In the genomic region with DNA sequence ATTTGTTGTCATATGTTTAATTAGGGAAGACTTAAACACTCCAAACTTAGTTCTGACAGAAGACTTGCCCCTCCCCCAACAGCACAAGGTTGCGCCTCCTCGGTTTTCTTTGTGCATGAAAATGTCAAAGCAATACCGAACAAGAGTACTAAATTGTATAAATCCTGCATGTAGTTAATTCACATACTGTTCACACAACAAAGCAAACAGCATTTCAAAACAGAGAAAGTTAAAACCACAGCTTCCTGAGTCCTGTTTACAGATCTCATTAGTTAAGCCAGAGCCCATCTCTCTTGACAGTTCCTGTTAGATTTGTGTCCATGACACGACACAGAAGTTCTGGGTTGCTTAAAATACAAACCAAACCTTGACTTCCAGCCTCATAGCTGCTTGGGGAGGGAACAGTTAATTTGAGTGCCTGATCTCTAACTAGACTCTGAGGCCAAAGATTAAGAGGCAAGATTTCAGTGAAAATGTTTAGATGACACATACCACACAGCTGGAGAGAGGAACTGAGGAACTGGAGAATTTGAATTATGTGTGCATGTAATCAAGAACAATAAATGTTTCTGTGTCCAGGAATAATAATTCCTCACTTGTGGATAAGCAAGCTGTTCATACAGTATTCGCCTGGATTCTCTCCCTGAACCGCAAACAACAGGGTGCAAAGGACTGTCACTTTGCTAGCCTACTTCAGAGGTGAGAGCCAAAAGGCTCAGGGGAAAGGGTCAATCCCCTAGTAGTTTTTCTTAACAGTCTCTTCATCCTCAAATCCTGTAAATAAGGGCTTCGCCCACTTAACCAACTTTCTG, we compare ENCODE assay signal across 9 mouse cellular contexts.
DNase-seq lines count a peak whose midpoint lies in the region; ATAC-seq and TF ChIP-seq lines count a peak whose summit lies in the region.
"Had no signal": no experiment of that assay in that cellular context is flagged by ENCODE, and none has a peak within 500 bp of the region (broad histone marks: within the 10 kb centered on the region; RNA-seq: fewer than 3 reads in every experiment).

No protein-coding gene starts in this region.

- H3K36me3 ChIP-seq in kidney, adult 2 months (ENCODE audit: control insufficient read depth, insufficient read depth, low read length): no peaks in the 10 kb centered on the region
- no peaks in the 10 kb centered on the region for H3K36me3 ChIP-seq in embryonic facial prominence, embryonic 14.5 days (ENCODE audit: control insufficient read depth, insufficient read depth, low read length)
- H3K36me3 ChIP-seq in midbrain, postnatal 0 days (ENCODE audit: insufficient read depth, low read length): no peaks in the 10 kb centered on the region
- H3K36me3 ChIP-seq in midbrain, embryonic 14.5 days (ENCODE audit: control insufficient read depth, insufficient read depth, low read length): no peaks in the 10 kb centered on the region

- TF ChIP-seq CTCF in kidney, adult 2 months (conservative IDR thresholded peaks at IDR 0.05; ENCODE audit: insufficient read depth, insufficient read length, low read depth, low read length): no peak
- no peak for TF ChIP-seq CTCF in midbrain, postnatal 0 days (IDR thresholded peaks at IDR 0.05)

- no peak for TF ChIP-seq POLR2A in kidney, adult 2 months (IDR thresholded peaks at IDR 0.05; ENCODE audit: low read depth, low read length)

- H3K27ac ChIP-seq in kidney, adult 2 months (ENCODE audit: insufficient read depth, low read depth, low read length): 0 out of 2 replicates have a peak overlapping the region, but pooled peaks have one; percentile 9
- peak overlapping the region; percentile 58 for H3K27ac ChIP-seq in embryonic facial prominence, embryonic 14.5 days (replicated peaks; ENCODE audit: low read depth, low read length)
- H3K27ac ChIP-seq in midbrain, postnatal 0 days (ENCODE audit: low read depth, low read length): no peak overlapping the region
- H3K27ac ChIP-seq in midbrain, embryonic 14.5 days (replicated peaks; ENCODE audit: low read depth, low read length): no peak overlapping the region

- peaks cover 12% of the 10 kb centered on the region for H3K4me1 ChIP-seq in kidney, adult 2 months (ENCODE audit: control insufficient read depth, insufficient read depth, low read length)
- peaks cover 16% of the 10 kb centered on the region for H3K4me1 ChIP-seq in embryonic facial prominence, embryonic 14.5 days (ENCODE audit: control insufficient read depth, insufficient read depth, low read length)
- no peaks in the 10 kb centered on the region for H3K4me1 ChIP-seq in midbrain, postnatal 0 days (ENCODE audit: insufficient read depth, low read length)
- no peaks in the 10 kb centered on the region for H3K4me1 ChIP-seq in midbrain, embryonic 14.5 days (ENCODE audit: control insufficient read depth, insufficient read depth, low read length)

- no peaks in the 10 kb centered on the region for H3K27me3 ChIP-seq in kidney, adult 2 months (replicated peaks; ENCODE audit: control insufficient read depth, insufficient read depth, low read length)
- H3K27me3 ChIP-seq in embryonic facial prominence, embryonic 14.5 days (replicated peaks; ENCODE audit: control insufficient read depth, insufficient read depth, low read length): no peaks in the 10 kb centered on the region
- no peaks in the 10 kb centered on the region for H3K27me3 ChIP-seq in midbrain, postnatal 0 days (ENCODE audit: insufficient read depth, low read length)
- no peaks in the 10 kb centered on the region for H3K27me3 ChIP-seq in midbrain, embryonic 14.5 days (ENCODE audit: control insufficient read depth, insufficient read depth, low read length)

- 42% methylated on average over 7 of the region's 7 CpGs for WGBS in kidney, adult 2 months
- 33% methylated on average over 7 of the region's 7 CpGs for WGBS in embryonic facial prominence, embryonic 14.5 days
- 40% methylated on average over 7 of the region's 7 CpGs for WGBS in midbrain, postnatal 0 days
- WGBS in midbrain, embryonic 14.5 days: 36% methylated on average over 7 of the region's 7 CpGs

- ATAC-seq in embryonic facial prominence, embryonic 14.5 days (ENCODE audit: low read depth): peak; percentile 65; the same call in 1 of the 2 replicates
- ATAC-seq in midbrain, postnatal 0 days (ENCODE audit: low FRiP score): no peak
- ATAC-seq in midbrain, embryonic 14.5 days (ENCODE audit: low FRiP score, low TSS enrichment): no peak

- H3K9me3 ChIP-seq in embryonic facial prominence, embryonic 14.5 days (ENCODE audit: control insufficient read depth, low read length): no peaks in the 10 kb centered on the region
- H3K9me3 ChIP-seq in midbrain, postnatal 0 days (ENCODE audit: low read length): no peaks in the 10 kb centered on the region
- no peaks in the 10 kb centered on the region for H3K9me3 ChIP-seq in midbrain, embryonic 14.5 days (ENCODE audit: control insufficient read depth, low read length)

- no peak overlapping the region for H3K4me3 ChIP-seq in kidney, adult 2 months (ENCODE audit: insufficient read depth, low read depth, low read length)
- no peak overlapping the region for H3K4me3 ChIP-seq in embryonic facial prominence, embryonic 14.5 days (ENCODE audit: low read depth, low read length)
- H3K4me3 ChIP-seq in midbrain, postnatal 0 days (ENCODE audit: low read depth, low read length): no peak overlapping the region
- H3K4me3 ChIP-seq in midbrain, embryonic 14.5 days (replicated peaks; ENCODE audit: low read depth, low read length): no peak overlapping the region

- no peak overlapping the region for H3K9ac ChIP-seq in embryonic facial prominence, embryonic 14.5 days (ENCODE audit: low read depth, low read length)
- no peak overlapping the region for H3K9ac ChIP-seq in midbrain, postnatal 0 days (replicated peaks; ENCODE audit: low read length, poor library complexity, severe bottlenecking)
- no peak overlapping the region for H3K9ac ChIP-seq in midbrain, embryonic 14.5 days (replicated peaks; ENCODE audit: low read length)

- DNase-seq in kidney, adult 2 months: peak; percentile 57
- DNase-seq in kidney, adult 11 months: no peak
- peak; percentile 74 for DNase-seq in MN1 (ENCODE audit: low spot score)
- peak; percentile 64 for DNase-seq in embryonic facial prominence, embryonic 14.5 days (ENCODE audit: low spot score)
- peak; percentile 41 for DNase-seq in lung, postnatal 25 days (ENCODE audit: low spot score)
- no peak for DNase-seq in ovary, adult 18-20 months (ENCODE audit: low spot score)
- no peak for DNase-seq in midbrain, postnatal 0 days (ENCODE audit: low spot score)
- no peak for DNase-seq in midbrain, embryonic 14.5 days
- DNase-seq: layer of hippocampus, postnatal 36 days had no signal

- no peak overlapping the region for H3K4me2 ChIP-seq in embryonic facial prominence, embryonic 14.5 days (ENCODE audit: low read depth, low read length)
- H3K4me2 ChIP-seq in midbrain, postnatal 0 days (ENCODE audit: low read depth, low read length, poor library complexity, severe bottlenecking): no peak overlapping the region
- H3K4me2 ChIP-seq in midbrain, embryonic 14.5 days (ENCODE audit: low read length): no peak overlapping the region

Comparison
In these comparisons a context has a peak if more than half of its experiments do, and no peak if none do; other contexts are left out.
1. DNase-seq: peak in kidney, adult 2 months (single experiment), MN1 (single experiment), embryonic facial prominence, embryonic 14.5 days (single experiment) and lung, postnatal 25 days (single experiment); none in kidney, adult 11 months (single experiment), ovary, adult 18-20 months (single experiment), midbrain, postnatal 0 days (single experiment) and midbrain, embryonic 14.5 days (single experiment).
2. H3K27ac ChIP-seq: peak in kidney, adult 2 months (single experiment) and embryonic facial prominence, embryonic 14.5 days (single experiment); none in midbrain, postnatal 0 days (single experiment) and midbrain, embryonic 14.5 days (single experiment).